Mouse (Mus musculus): ENCODE data around the gene Rala.

GRCm38 (mm10) chr13:17859365-17860033 is 84.5 kb downstream of the Rala start:
- TF ChIP-seq POLR2A (IDR thresholded peaks at IDR 0.05; ENCODE audit: borderline replicate concordance, extremely low read depth, insufficient read depth, insufficient read length, poor library complexity, severe bottlenecking) = no peak
- no peak for TF ChIP-seq CTCF (IDR thresholded peaks at IDR 0.05; ENCODE audit: borderline replicate concordance, extremely low read depth, insufficient read depth, insufficient read length)
